Mouse (Mus musculus) liver, embryonic 14.5 days (tissue): Measurements from ENCODE around the gene Sfxn1.

Experiments
- CTCF ChIP-seq: IDR thresholded peaks from 2 replicates; pipeline ENCODE4 v1.5.1; 2016; ENCODE audit warnings: antibody characterized with exemption, low read depth, control low read depth
- EP300 ChIP-seq: IDR thresholded peaks from 2 replicates; pipeline ENCODE4 v1.6.1; 2016; ENCODE audit warnings: antibody characterized with exemption, low read depth

GRCm38 (mm10) chr13:54063292-54063691 is 8.4 kb upstream of the Sfxn1 start:
- TF ChIP-seq EP300 (no peak), CTCF (peak; percentile 48; the same call in 1 of the 2 replicates)
